Mouse (Mus musculus) ES-Bruce4 (cell line): ENCODE measurements around the gene Ptgis. TPM values are rescaled to one million over a fixed set of nuclear protein-coding genes. Genes with fewer than 3 reads are reported as not detected.

Experiments
- H3K27ac ChIP-seq: 2 replicates; pipeline ENCODE4 v1.5.1; 2012; ENCODE audit warnings: low read length, inconsistent platforms; ENCODE audit not compliant: insufficient read depth
- H3K27me3 ChIP-seq: 2 replicates; pipeline ENCODE4 v1.6.1; 2012; ENCODE audit warnings: mild to moderate bottlenecking, low read length, inconsistent platforms; ENCODE audit not compliant: control insufficient read depth, poor library complexity, insufficient read depth, severe bottlenecking
- H3K36me3 ChIP-seq: 2 replicates; pipeline ENCODE4 v1.6.1; 2012; ENCODE audit warnings: inconsistent platforms, mild to moderate bottlenecking, low read length, moderate library complexity; ENCODE audit not compliant: control insufficient read depth, poor library complexity, insufficient read depth, severe bottlenecking
- H3K4me1 ChIP-seq: one replicate; pipeline ENCODE4 v1.8.1; 2011; ENCODE audit warnings: low read length; ENCODE audit not compliant: control insufficient read depth, insufficient read depth
- H3K4me3 ChIP-seq: 2 replicates; pipeline ENCODE4 v1.5.1; 2011; ENCODE audit warnings: low read depth, mild to moderate bottlenecking, low read length
- H3K9ac ChIP-seq: 2 replicates; pipeline ENCODE4 v1.6.1; 2012; ENCODE audit warnings: low read depth, mild to moderate bottlenecking, inconsistent platforms; ENCODE audit not compliant: poor library complexity, severe bottlenecking
- H3K9me3 ChIP-seq: replicated peaks from 2 replicates; pipeline ENCODE4 v1.6.1; 2012; ENCODE audit warnings: mild to moderate bottlenecking, low read length, inconsistent platforms; ENCODE audit not compliant: control insufficient read depth, poor library complexity, insufficient read depth, severe bottlenecking
- CTCF ChIP-seq: IDR thresholded peaks from one replicate; pipeline ENCODE4 v1.8.1; 2011; ENCODE audit warnings: low read depth, low read length
- EP300 ChIP-seq: IDR thresholded peaks from 2 replicates; pipeline ENCODE4 v1.6.1; 2011; ENCODE audit warnings: low read depth, low read length; ENCODE audit not compliant: insufficient read depth
- POLR2A ChIP-seq: IDR thresholded peaks from one replicate; pipeline ENCODE4 v1.8.1; 2011; ENCODE audit warnings: low read length; ENCODE audit not compliant: insufficient read depth
- polyA plus RNA-seq: library from polyadenylated mRNA; stranded (reverse); fragments of >200 nt; gene quantifications from 2 replicates; pipeline ENCODE4 v1.2.4, GENCODE M21; 2011; ENCODE audit warnings: low read depth; ENCODE audit not compliant: missing spikeins, insufficient read depth, insufficient read length

The Ptgis gene
- polyA plus RNA-seq, 1 experiment: 6.8 TPM

GRCm38 (mm10) chr2:167278011-167278410 is 37.6 kb upstream of the Ptgis start:
- H3K27ac ChIP-seq: no peak overlapping the region
- 0 out of 2 replicates have a peak overlapping the region, but pooled peaks have one; percentile 21 for H3K4me3 ChIP-seq
- no peaks in the 10 kb centered on the region for H3K4me1 ChIP-seq
- TF ChIP-seq EP300: no peak
- no peak for TF ChIP-seq POLR2A
- no peak for TF ChIP-seq CTCF
- H3K9me3 ChIP-seq: no peaks in the 10 kb centered on the region; the same call in 1 of the 2 replicates
- 0 out of 2 replicates have a peak overlapping the region, but pooled peaks have one; percentile 9 for H3K9ac ChIP-seq
- no peaks in the 10 kb centered on the region for H3K36me3 ChIP-seq
- H3K27me3 ChIP-seq: no peaks in the 10 kb centered on the region

DNA sequence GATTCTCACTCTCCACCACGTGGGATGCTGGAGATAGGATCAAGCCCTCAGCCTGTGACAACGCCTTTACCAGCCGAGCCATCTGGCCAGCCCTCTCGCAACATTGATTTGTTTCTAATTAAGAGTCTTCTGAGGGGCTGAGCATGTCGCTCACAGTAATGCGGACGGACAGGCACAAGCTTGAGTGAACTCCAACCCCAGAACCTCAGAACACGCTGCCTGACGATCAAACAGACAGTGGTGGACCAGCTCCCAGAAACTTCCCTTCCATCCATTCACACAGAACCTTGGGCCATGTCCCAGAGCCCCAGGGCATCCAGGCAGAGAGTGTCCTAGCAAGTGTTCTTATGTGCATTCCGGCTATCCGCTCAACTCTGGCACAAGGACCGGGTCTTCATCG is 36.6 kb upstream of the Ptgis start:
- no peak overlapping the region for H3K4me3 ChIP-seq
- H3K4me1 ChIP-seq: no peaks in the 10 kb centered on the region
- H3K9ac ChIP-seq: no peak overlapping the region
- H3K27ac ChIP-seq: no peak overlapping the region
- no peaks in the 10 kb centered on the region; the same call in 1 of the 2 replicates for H3K9me3 ChIP-seq
- no peaks in the 10 kb centered on the region for H3K27me3 ChIP-seq
- TF ChIP-seq CTCF (no peak), EP300 (no peak), POLR2A (no peak)
- no peaks in the 10 kb centered on the region for H3K36me3 ChIP-seq

GRCm38 (mm10) chr2:167275856-167276255 is 35.5 kb upstream of the Ptgis start:
- Histone ChIP-seq H3K27ac (no peak overlapping the region), H3K36me3 (no peaks in the 10 kb centered on the region), H3K9me3 (no peaks in the 10 kb centered on the region), H3K4me3 (no peak overlapping the region), H3K27me3 (no peaks in the 10 kb centered on the region), H3K9ac (no peak overlapping the region), H3K4me1 (no peaks in the 10 kb centered on the region)
- TF ChIP-seq EP300 (no peak), POLR2A (no peak), CTCF (no peak)

DNA sequence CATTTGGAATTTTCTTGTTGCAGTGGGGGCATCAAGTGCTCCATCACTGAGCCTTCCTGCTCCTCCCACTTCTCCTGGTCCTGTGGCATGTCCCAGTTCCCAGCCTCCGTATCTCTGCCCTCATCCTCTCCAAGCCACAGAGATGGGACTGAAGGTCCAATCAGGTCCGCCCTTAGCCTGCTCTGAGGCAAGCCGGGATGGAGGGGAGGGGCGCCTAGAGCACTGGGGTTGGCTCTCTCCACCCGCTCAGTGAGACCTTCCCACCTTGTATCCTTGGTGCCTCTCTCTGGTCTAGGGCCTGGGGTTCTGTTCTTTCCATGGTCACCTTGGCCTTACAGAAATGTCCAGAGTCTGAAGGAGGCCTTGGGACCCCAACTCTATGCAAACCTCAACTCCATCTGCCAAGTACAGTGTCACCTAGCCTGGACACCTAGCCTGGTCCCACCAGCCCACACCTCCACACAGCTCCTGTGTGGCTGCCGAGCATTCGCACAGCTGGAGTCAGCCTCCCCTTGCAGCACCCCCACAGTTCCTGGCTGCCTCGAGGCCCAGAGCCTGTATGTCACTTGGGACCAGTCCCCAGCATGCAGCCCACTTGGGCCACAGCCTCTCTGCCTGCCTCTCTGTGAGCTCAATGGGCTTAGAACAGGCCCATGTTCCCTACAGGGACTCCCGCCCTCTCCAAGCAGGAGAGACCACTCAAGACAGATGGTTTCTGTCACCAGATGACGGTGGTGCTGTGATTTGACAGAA is 34.5 kb upstream of the Ptgis start:
- Histone ChIP-seq H3K9me3 (no peaks in the 10 kb centered on the region), H3K4me1 (no peaks in the 10 kb centered on the region), H3K27ac (no peak overlapping the region), H3K36me3 (no peaks in the 10 kb centered on the region), H3K27me3 (no peaks in the 10 kb centered on the region), H3K9ac (no peak overlapping the region), H3K4me3 (no peak overlapping the region)
- TF ChIP-seq EP300 (no peak), CTCF (no peak)

DNA sequence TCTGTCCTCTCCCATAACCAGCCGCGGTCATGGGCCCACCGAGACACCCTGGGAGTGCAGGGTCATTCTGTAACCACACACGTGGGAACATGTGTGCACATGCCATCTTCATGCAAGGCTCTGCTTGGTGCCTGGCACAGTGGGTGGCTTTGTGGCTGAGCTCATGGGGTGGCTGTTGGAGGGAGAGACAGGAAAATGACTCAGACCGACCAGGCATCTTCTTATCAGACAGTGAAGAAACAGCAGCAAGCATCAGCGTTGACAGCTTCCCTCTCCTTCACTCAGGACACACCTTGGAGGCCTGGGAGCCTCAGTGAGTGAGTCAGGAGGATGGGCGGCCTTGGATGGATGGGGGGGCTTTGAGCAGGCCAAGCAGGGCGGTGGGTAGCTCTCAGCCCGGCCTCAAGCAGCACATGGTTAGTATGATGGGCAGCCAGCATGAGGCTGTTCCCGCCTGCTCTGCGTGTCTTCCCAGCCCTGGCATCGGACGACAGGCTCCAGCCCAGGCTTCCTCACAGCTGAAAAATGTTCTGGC is 32.9 kb upstream of the Ptgis start:
- no peak overlapping the region for H3K27ac ChIP-seq
- no peak for TF ChIP-seq CTCF
- TF ChIP-seq POLR2A: no peak
- TF ChIP-seq EP300: no peak
- no peak overlapping the region for H3K9ac ChIP-seq
- H3K4me1 ChIP-seq: no peaks in the 10 kb centered on the region
- no peaks in the 10 kb centered on the region for H3K27me3 ChIP-seq
- H3K9me3 ChIP-seq: no peaks in the 10 kb centered on the region
- H3K36me3 ChIP-seq: no peaks in the 10 kb centered on the region
- no peak overlapping the region for H3K4me3 ChIP-seq

DNA sequence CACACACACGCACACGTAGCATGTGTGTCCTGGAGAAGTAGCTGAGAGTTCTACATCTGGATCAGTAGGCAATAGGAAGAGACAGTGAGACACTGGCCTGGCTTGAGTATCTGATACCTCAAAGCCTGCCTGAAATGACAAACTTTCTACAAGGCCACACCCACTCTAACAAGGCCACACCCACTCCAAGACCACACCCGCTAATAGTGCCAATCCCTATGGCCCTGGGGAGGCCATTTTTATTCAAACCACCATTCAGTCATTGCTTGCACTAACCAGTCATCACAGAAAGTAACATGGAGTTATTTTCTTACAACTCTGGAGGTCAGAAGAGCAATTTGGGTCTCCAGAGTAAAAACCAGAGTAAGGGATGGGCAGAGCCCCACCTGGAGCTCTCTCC is 32.3 kb upstream of the Ptgis start:
- Histone ChIP-seq H3K9me3 (no peaks in the 10 kb centered on the region), H3K4me1 (no peaks in the 10 kb centered on the region), H3K4me3 (no peak overlapping the region), H3K27me3 (no peaks in the 10 kb centered on the region), H3K36me3 (no peaks in the 10 kb centered on the region), H3K27ac (no peak overlapping the region), H3K9ac (no peak overlapping the region)
- TF ChIP-seq CTCF: no peak
- no peak for TF ChIP-seq POLR2A
- TF ChIP-seq EP300: no peak
